Mouse (Mus musculus) testis, adult 2 months (tissue): ENCODE data around the gene Limk1.

Source experiments
- CTCF ChIP-seq: fragments of 200-500 bp; IDR thresholded peaks from 2 replicates; pipeline ENCODE4 v1.5.1; 2012; ENCODE audit warnings: low read depth, mild to moderate bottlenecking, inconsistent platforms, low read length, moderate library complexity; ENCODE audit not compliant: control insufficient read depth, insufficient read depth, insufficient replicate concordance
- POLR2A ChIP-seq: fragments of 200-500 bp; IDR thresholded peaks from 2 replicates; pipeline ENCODE4 v1.6.1; 2012; ENCODE audit warnings: low read depth, mild to moderate bottlenecking, inconsistent platforms, low read length, moderate library complexity; ENCODE audit not compliant: control insufficient read depth

- no peak for TF ChIP-seq CTCF
- no peak for TF ChIP-seq POLR2A
Measured at GRCm38 (mm10) chr5:134695539-134695938, 7.1 kb upstream of the Limk1 start.
